Mouse (Mus musculus) stomach, postnatal 0 days (tissue): ENCODE measurements at regions not wholly inside any gene's neighbourhood (a gene's known extent, or its start where the extent isn't known, plus 50 kb on each side); places are given as distances from the start of the nearest gene placed in this dataset.
A peak's percentile ranks its signal among the peaks of the same experiment; 100 is the strongest.

Source experiments
- ATAC-seq: fragments of 200-750 bp; cut with Nextera tagmentation; 2 replicates; pipeline ENCODE4 v1.8.0; 2017; ENCODE audit not compliant: low FRiP score, low TSS enrichment
- DNase-seq: peaks from one replicate; pipeline ENCODE4 v3.0.0-alpha.2; 2016; ENCODE audit warnings: low spot score
- H3K27ac ChIP-seq: fragments of 300-500 bp; sonication (generic); replicated peaks from 2 replicates; pipeline ENCODE4 v1.5.1; 2014; ENCODE audit warnings: mild to moderate bottlenecking, control low read depth
- H3K27me3 ChIP-seq: fragments of 300-500 bp; sonication (generic); 2 replicates; pipeline ENCODE4 v1.6.1; 2014; ENCODE audit warnings: low read length; ENCODE audit not compliant: control insufficient read depth, insufficient read depth
- H3K36me3 ChIP-seq: fragments of 300-500 bp; sonication (generic); 2 replicates; pipeline ENCODE4 v1.6.1; 2014; ENCODE audit warnings: low read length, mixed read lengths; ENCODE audit not compliant: control insufficient read depth, insufficient read depth
- H3K4me1 ChIP-seq: fragments of 300-500 bp; sonication (generic); replicated peaks from 2 replicates; pipeline ENCODE4 v1.6.1; 2014; ENCODE audit warnings: antibody characterized with exemption; ENCODE audit not compliant: control insufficient read depth, insufficient read depth
- H3K4me2 ChIP-seq: fragments of 300-500 bp; sonication (generic); replicated peaks from 2 replicates; pipeline ENCODE4 v1.6.1; 2014; ENCODE audit warnings: low read depth, mild to moderate bottlenecking, control low read depth, moderate library complexity
- H3K4me3 ChIP-seq: fragments of 300-500 bp; sonication (generic); 2 replicates; pipeline ENCODE4 v1.5.1; 2014; ENCODE audit warnings: low read depth, low read length, control low read depth
- H3K9ac ChIP-seq: fragments of 300-500 bp; sonication (generic); 2 replicates; pipeline ENCODE4 v1.6.1; 2014; ENCODE audit warnings: mild to moderate bottlenecking, low read length, control low read depth, mixed read lengths
- H3K9me3 ChIP-seq: fragments of 300-500 bp; sonication (generic); 2 replicates; pipeline ENCODE4 v1.6.1; 2016; ENCODE audit warnings: low read length; ENCODE audit not compliant: control insufficient read depth
- CTCF ChIP-seq: IDR thresholded peaks from 2 replicates; pipeline ENCODE4 v1.5.1; 2016; ENCODE audit warnings: antibody characterized with exemption, low read depth, mild to moderate bottlenecking, moderate library complexity
- EP300 ChIP-seq: optimal IDR thresholded peaks from 2 replicates; pipeline ENCODE3; 2016; ENCODE audit warnings: antibody characterized with exemption
- WGBS: fragments of 180-500 bp; shearing (Covaris S2); extraction: QIAGEN DNeasy Blood & Tissue Kit; methylation state at CpG from one replicate; pipeline ENCODE4 v1.1.7; 2014; 5-methylcytosine and 5-hydroxymethylcytosine counted together

DNA sequence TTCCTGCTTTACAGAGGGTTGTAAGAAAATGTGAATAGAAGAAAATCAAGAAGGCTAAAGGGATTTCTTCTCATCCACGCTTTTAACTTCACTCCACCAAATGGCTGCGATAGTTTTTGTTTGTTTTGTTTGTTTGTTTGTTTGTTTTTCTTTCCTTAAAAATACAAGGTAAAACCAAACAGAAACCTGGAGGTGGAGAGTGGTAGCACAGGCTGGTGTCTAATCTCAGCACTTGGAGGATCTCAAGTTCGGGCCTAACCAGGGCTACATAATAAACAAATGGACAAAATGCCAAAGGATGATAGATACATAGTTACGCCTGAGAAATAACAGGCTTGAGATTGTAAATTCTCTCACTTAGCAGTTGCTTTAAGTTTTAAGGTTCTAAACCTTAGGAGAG lies 50.8 kb upstream of the Mboat1 start:
- no peak for TF ChIP-seq EP300
- no peak for TF ChIP-seq CTCF
- no peaks in the 10 kb centered on the region for H3K4me1 ChIP-seq
- no peaks in the 10 kb centered on the region for H3K27me3 ChIP-seq
- H3K9me3 ChIP-seq = no peaks in the 10 kb centered on the region
- H3K9ac ChIP-seq = no peak overlapping the region
- no peak for DNase-seq
- WGBS = 48% methylated on average over 4 of the region's 4 CpGs
- no peak overlapping the region for H3K4me3 ChIP-seq
- no peaks in the 10 kb centered on the region for H3K36me3 ChIP-seq
- ATAC-seq = no peak
- H3K4me2 ChIP-seq = peak overlapping the region; percentile 23; the same call in 1 of the 2 replicates
- no peak overlapping the region for H3K27ac ChIP-seq

DNA sequence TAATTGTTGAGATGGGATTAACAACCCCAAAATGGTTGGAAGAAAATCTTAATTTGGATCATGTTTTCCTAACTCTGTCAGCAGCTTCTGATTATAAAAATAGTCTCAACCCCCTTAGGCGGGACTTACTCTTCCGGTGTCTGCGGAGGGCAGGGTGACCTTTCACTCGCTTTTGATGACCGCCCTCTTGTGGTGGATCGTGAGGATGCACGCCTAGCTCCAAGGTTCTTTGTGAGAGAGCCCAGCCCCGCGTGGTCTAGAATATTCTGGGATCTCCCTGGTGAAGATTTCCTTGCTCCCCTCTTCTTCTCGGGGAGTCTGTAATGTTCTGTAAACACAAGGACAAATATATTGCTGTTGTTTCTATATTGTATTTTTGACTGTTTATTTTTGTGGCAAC lies 51.3 kb upstream of the Mboat1 start:
- H3K27ac ChIP-seq = no peak overlapping the region
- H3K9me3 ChIP-seq = no peaks in the 10 kb centered on the region
- no peaks in the 10 kb centered on the region for H3K27me3 ChIP-seq
- peak; percentile 91 for DNase-seq
- peak overlapping the region; percentile 23; the same call in 1 of the 2 replicates for H3K4me2 ChIP-seq
- peak overlapping the region; percentile 21; the same call in 1 of the 2 replicates for H3K4me3 ChIP-seq
- H3K4me1 ChIP-seq = no peaks in the 10 kb centered on the region
- TF ChIP-seq EP300 (no peak), CTCF (peak; percentile 97)
- H3K9ac ChIP-seq = no peak overlapping the region
- H3K36me3 ChIP-seq = no peaks in the 10 kb centered on the region
- ATAC-seq = peak; percentile 91
- WGBS = under 1% methylated on average over 10 of the region's 10 CpGs

DNA sequence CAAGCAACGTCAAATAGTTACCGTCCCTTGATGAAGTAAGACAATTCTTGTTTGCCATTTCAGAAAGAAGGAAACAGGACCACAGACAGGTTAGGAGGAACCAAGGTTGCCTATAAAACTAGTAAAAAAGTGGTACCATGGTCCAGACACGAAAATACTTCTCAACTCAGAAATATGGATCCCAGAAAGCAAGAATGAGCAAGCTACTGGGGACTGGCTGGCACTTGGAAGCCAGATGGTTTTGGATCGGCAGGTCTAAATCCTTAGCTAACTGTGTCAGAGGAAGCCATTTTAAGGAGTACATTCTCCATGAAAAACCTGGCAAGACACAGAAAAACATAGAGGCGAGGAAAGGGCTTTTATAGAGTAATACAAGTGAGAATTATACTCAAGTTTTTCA lies 51.9 kb upstream of the Mboat1 start:
- WGBS = 77% methylated on average over 5 of the region's 5 CpGs
- no peak for ATAC-seq
- no peak overlapping the region for H3K4me2 ChIP-seq
- TF ChIP-seq EP300 (no peak), CTCF (no peak)
- no peaks in the 10 kb centered on the region for H3K27me3 ChIP-seq
- H3K27ac ChIP-seq = no peak overlapping the region
- no peaks in the 10 kb centered on the region for H3K9me3 ChIP-seq
- no peaks in the 10 kb centered on the region for H3K4me1 ChIP-seq
- no peak for DNase-seq
- H3K36me3 ChIP-seq = no peaks in the 10 kb centered on the region
- H3K9ac ChIP-seq = no peak overlapping the region
- no peak overlapping the region for H3K4me3 ChIP-seq

DNA sequence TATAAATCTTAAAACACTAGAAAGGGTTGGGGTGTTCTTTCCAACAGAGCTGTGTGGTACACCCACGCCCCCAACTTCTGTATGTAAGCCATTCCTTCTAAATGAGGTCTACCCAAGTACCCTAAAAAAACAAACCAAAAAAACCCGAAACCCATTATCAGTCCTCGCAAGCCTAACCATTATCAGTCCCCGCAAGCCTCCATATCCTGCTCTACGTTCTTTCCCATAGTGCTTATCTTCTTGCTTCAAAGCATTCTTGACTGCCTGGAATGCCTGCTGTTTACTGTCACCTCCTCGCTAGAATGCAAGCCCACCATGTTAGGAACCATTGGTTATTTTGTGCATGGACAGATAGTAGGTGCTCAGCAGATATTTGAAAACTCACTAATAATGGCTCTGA lies 52.3 kb upstream of the Mboat1 start:
- no peaks in the 10 kb centered on the region for H3K4me1 ChIP-seq
- no peaks in the 10 kb centered on the region for H3K36me3 ChIP-seq
- H3K9ac ChIP-seq = no peak overlapping the region
- TF ChIP-seq CTCF (no peak), EP300 (no peak)
- no peaks in the 10 kb centered on the region for H3K9me3 ChIP-seq
- no peak overlapping the region for H3K4me2 ChIP-seq
- H3K27ac ChIP-seq = no peak overlapping the region
- H3K27me3 ChIP-seq = no peaks in the 10 kb centered on the region
- no peak for ATAC-seq
- 76% methylated on average over 6 of the region's 6 CpGs for WGBS
- DNase-seq = no peak
- H3K4me3 ChIP-seq = no peak overlapping the region

DNA sequence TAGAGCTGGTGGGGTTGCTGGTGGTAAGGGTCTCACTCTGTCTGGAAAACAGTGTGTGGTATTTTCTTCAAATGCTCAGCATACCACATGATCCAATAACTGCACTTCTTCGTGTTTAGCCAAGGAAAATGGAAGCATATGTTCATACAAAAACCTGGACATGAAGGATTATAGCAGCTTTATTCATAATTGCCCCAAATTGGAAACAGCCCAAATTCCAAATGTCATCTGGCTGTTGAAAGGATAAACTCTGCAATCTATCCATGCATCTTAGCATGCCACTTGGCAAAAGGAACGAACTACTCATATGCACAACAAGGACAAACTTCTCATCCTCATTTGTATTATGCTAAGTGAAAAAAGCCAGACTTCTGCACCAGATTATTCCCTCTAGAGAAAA lies 53.5 kb upstream of the Mboat1 start:
- Histone ChIP-seq H3K27me3 (no peaks in the 10 kb centered on the region), H3K36me3 (no peaks in the 10 kb centered on the region), H3K4me3 (no peak overlapping the region), H3K4me2 (no peak overlapping the region), H3K9me3 (no peaks in the 10 kb centered on the region), H3K9ac (no peak overlapping the region), H3K27ac (no peak overlapping the region), H3K4me1 (no peaks in the 10 kb centered on the region)
- WGBS = 51% methylated on average over 2 of the region's 2 CpGs
- ATAC-seq (no peak), DNase-seq (no peak)
- TF ChIP-seq EP300 (no peak), CTCF (no peak)

DNA sequence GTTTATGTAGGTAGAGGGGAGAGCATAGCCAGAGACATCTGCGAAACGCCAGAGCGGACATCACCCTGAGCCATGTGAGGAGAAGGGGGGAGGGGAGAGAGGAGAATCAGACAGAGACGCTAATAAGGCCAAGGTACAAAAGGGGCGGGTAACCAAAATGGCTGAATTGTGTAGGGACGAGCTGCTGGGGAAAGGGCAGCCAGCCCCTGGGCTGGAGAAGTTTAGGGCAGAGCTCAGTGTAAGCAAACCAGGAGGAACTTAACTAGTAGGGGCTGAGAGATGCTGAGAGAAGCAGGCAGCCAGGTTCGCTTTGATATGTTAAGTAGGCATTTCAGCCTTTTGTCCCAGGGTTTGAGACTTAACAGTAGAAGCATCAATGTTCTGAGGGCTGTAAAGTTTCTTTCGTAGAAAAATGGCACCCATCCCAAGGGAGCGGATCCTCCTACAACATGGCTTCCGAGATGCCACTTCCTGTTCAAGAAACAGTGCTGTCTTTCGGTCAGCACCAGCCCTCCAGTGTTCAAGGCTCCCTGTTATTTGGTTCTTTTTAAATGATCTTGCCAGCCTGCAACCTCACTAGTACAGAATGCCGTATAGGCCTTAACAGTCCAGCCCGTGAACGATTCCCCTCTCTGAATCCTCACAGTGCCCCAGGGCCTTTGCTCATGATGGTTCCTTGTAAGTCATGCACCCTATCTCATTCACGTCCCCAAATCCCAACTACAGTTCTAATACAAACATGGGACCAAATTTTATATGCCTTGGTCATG lies 55.4 kb upstream of the Mboat1 start:
- no peaks in the 10 kb centered on the region for H3K4me1 ChIP-seq
- TF ChIP-seq CTCF (no peak), EP300 (no peak)
- ATAC-seq (peak; percentile 35; the same call in 1 of the 2 replicates), DNase-seq (no peak)
- no peak overlapping the region for H3K9ac ChIP-seq
- WGBS = 67% methylated on average over 15 of the region's 15 CpGs
- no peaks in the 10 kb centered on the region for H3K9me3 ChIP-seq
- H3K27me3 ChIP-seq = no peaks in the 10 kb centered on the region
- no peak overlapping the region for H3K27ac ChIP-seq
- no peak overlapping the region for H3K4me2 ChIP-seq
- no peak overlapping the region for H3K4me3 ChIP-seq
- no peaks in the 10 kb centered on the region for H3K36me3 ChIP-seq
